Mouse (Mus musculus) CD4-positive helper T cell, adult 2 months (primary cell): ENCODE measurements around the gene Cfap61.

Experiments used
- DNase-seq: peaks from one replicate; pipeline ENCODE4 v3.0.0-alpha.2; 2012; ENCODE audit warnings: low read depth, missing footprints, low spot score

Cfap61 gene

GRCm38 (mm10) chr2:145949475-145950068 lies 15.0 kb downstream of the Cfap61 start:
- DNase-seq = no peak

GRCm38 (mm10) chr2:145950239-145950638 lies 15.7 kb downstream of the Cfap61 start:
- no peak for DNase-seq

GRCm38 (mm10) chr2:145952726-145953125 lies 18.1 kb downstream of the Cfap61 start:
- no peak for DNase-seq

- DNase-seq = no peak
Observed at GRCm38 (mm10) chr2:145955844-145956243, 21.3 kb downstream of the Cfap61 start.

GRCm38 (mm10) chr2:145956318-145956717 lies 21.7 kb downstream of the Cfap61 start:
- DNase-seq = no peak

GRCm38 (mm10) chr2:145957450-145957849 lies 22.9 kb downstream of the Cfap61 start:
- peak; percentile 29 for DNase-seq

GRCm38 (mm10) chr2:145958097-145958496 lies 23.5 kb downstream of the Cfap61 start:
- DNase-seq = no peak

GRCm38 (mm10) chr2:145958551-145958950 lies 24.0 kb downstream of the Cfap61 start:
- no peak for DNase-seq

- DNase-seq = no peak
Observed at GRCm38 (mm10) chr2:145961861-145962260, 27.3 kb downstream of the Cfap61 start.

- no peak for DNase-seq
Observed at GRCm38 (mm10) chr2:145970751-145971150, 36.2 kb downstream of the Cfap61 start.

- no peak for DNase-seq
Observed at GRCm38 (mm10) chr2:145971237-145972010, 36.8 kb downstream of the Cfap61 start.

GRCm38 (mm10) chr2:145972571-145972970 lies 38.0 kb downstream of the Cfap61 start:
- DNase-seq = no peak

GRCm38 (mm10) chr2:145979616-145980015 lies 45.0 kb downstream of the Cfap61 start:
- DNase-seq = no peak

GRCm38 (mm10) chr2:145980881-145981280 lies 46.3 kb downstream of the Cfap61 start:
- DNase-seq = no peak

- no peak for DNase-seq
Observed at GRCm38 (mm10) chr2:145981699-145982112, 47.1 kb downstream of the Cfap61 start.

- DNase-seq = no peak
Observed at GRCm38 (mm10) chr2:145982317-145983045, 47.9 kb downstream of the Cfap61 start.

- DNase-seq = no peak
Observed at GRCm38 (mm10) chr2:145987757-145988156, 53.2 kb downstream of the Cfap61 start.

- DNase-seq = no peak
Observed at GRCm38 (mm10) chr2:145990446-145990845, 55.9 kb downstream of the Cfap61 start.

- DNase-seq = no peak
Observed at GRCm38 (mm10) chr2:145996472-145996871, 61.9 kb downstream of the Cfap61 start.

- DNase-seq = no peak
Observed at GRCm38 (mm10) chr2:145997956-145998525, 63.5 kb downstream of the Cfap61 start.

- no peak for DNase-seq
Observed at GRCm38 (mm10) chr2:146008801-146009200, 74.2 kb downstream of the Cfap61 start.
